Mouse (Mus musculus): ENCODE measurements around the gene Cdk19. TPM values are rescaled to one million over a fixed set of nuclear protein-coding genes. Genes with fewer than 3 reads are reported as not detected.
"Not testable (repeated sequence)": the region's sequence is repeated elsewhere in the genome, so short reads cannot be mapped to it uniquely, and the experiment has no call there.

Gene Cdk19
- 14.1 and 16.0 TPM in 2 replicates for polyA plus RNA-seq (2011; ENCODE audit: insufficient read depth, insufficient read length, low read depth, missing spikeins)

DNA sequence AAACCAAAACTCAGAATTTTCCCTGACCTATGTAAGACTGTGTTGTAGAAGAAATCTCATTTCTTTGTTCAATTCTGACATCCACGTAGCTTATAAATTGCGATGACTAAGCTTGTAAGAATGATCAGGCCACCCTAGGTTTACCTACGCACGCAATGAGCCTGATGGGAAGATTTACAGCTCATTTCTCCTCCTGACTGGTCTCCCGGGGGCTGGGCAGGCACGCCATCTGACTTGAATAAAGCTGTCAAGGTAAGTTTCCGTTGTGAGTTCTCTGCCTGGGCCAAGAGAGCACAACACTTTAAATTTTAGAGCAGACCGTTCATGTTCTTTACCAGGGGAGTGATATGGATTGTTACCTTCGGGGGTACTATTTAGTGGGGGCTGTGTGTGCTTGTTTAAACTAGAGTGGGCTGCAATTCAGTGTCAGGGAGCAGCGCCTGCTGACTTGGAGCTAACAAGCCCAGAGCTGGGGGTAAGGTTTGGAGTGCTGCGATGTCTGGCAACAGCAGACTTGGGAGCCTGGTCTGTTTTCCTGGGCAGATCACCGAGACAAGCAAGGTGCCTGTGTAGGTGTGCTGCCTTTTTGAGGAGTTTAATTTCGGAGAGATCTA, at the start of gene Cdk19:
Cdk19 (plus strand) TSS at position 214 of the 614 bp plus-strand sequence.
- no peaks in the 10 kb centered on the region for H3K27me3 ChIP-seq (ENCODE audit: control insufficient read depth, insufficient read depth, low read length, poor library complexity, severe bottlenecking)
- H3K4me3 ChIP-seq (ENCODE audit: low read depth, low read length): no peak within 1 kb of the TSS
- no peaks in the 10 kb centered on the region for H3K9me3 ChIP-seq (replicated peaks; ENCODE audit: control insufficient read depth, insufficient read depth, low read length, poor library complexity, severe bottlenecking)
- TF ChIP-seq EP300 (IDR thresholded peaks at IDR 0.05; ENCODE audit: insufficient read depth, low read depth, low read length) (no peak), CTCF (IDR thresholded peaks at IDR 0.05; ENCODE audit: low read depth, low read length) (no peak), POLR2A (IDR thresholded peaks at IDR 0.05; ENCODE audit: insufficient read depth, low read length) (no peak)
- H3K27ac ChIP-seq (ENCODE audit: insufficient read depth, low read length): no peak within 1 kb of the TSS
- no peak within 1 kb of the TSS for H3K9ac ChIP-seq (ENCODE audit: low read depth, poor library complexity, severe bottlenecking)
- H3K36me3 ChIP-seq (ENCODE audit: control insufficient read depth, insufficient read depth, low read length, poor library complexity, severe bottlenecking): no peaks in the 10 kb centered on the region
- H3K4me1 ChIP-seq (ENCODE audit: control insufficient read depth, insufficient read depth, low read length): no peaks in the 10 kb centered on the region

DNA sequence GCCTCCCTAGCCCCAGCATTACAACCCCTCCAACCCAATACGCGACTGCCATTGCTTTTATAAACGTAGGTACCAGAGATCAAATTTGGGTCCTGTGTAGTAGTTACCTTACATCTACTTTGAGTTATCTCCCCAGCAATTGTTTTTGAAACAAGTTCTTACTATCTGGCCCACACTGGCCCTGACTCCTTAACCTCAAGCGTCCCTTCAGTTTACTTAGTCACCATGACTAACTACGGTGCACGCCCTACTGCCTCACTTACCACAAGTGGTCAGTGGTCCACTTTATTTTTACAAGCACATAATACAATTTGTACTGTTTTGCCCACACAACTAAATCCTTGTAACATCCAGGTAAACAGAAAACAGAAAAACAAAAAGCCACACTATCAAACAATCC, 46.7 kb upstream of the Cdk19 start:
- no peaks in the 10 kb centered on the region for H3K4me1 ChIP-seq (ENCODE audit: control insufficient read depth, insufficient read depth, low read length)
- no peak overlapping the region for H3K9ac ChIP-seq (ENCODE audit: low read depth, poor library complexity, severe bottlenecking)
- peaks cover 58% of the 10 kb centered on the region for H3K36me3 ChIP-seq (ENCODE audit: control insufficient read depth, insufficient read depth, low read length, poor library complexity, severe bottlenecking)
- no peak overlapping the region for H3K4me3 ChIP-seq (ENCODE audit: low read depth, low read length)
- H3K27me3 ChIP-seq (ENCODE audit: control insufficient read depth, insufficient read depth, low read length, poor library complexity, severe bottlenecking): no peaks in the 10 kb centered on the region
- no peak for TF ChIP-seq CTCF (IDR thresholded peaks at IDR 0.05; ENCODE audit: low read depth, low read length)
- no peak for TF ChIP-seq EP300 (IDR thresholded peaks at IDR 0.05; ENCODE audit: insufficient read depth, low read depth, low read length)
- no peak for TF ChIP-seq POLR2A (IDR thresholded peaks at IDR 0.05; ENCODE audit: insufficient read depth, low read length)
- H3K9me3 ChIP-seq (replicated peaks; ENCODE audit: control insufficient read depth, insufficient read depth, low read length, poor library complexity, severe bottlenecking): no peaks in the 10 kb centered on the region
- H3K27ac ChIP-seq (ENCODE audit: insufficient read depth, low read length): no peak overlapping the region

DNA sequence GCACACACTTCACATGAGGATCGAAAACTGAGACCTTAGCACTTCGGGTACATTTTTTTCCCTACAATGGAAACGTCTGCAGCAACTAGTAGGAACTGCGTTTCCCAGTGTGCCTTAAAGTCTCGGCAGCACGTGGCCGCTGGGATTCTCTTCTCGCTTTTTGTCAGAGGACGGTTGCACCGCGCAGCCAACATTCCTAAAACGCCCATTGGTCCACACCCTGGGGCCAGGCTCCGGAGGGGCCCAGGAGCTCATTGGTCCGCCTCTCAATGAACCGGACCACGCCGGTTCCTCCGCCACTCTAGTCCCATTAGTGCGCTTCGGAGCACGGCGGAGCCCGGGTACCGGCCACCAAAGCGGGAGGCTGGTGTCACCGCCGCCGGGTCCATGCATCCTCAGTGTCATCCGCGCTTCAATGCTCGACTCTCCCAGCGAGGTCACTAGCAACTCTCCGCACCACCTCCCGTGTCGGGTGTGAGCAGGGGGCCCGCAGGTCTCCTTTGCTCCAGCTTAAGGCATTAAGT, 38.7 kb upstream of the Cdk19 start:
- H3K36me3 ChIP-seq (ENCODE audit: control insufficient read depth, insufficient read depth, low read length, poor library complexity, severe bottlenecking): peaks cover 11% of the 10 kb centered on the region
- peak overlapping the region; percentile 97 for H3K4me3 ChIP-seq (ENCODE audit: low read depth, low read length)
- H3K4me1 ChIP-seq (ENCODE audit: control insufficient read depth, insufficient read depth, low read length): no peaks in the 10 kb centered on the region
- TF ChIP-seq POLR2A (IDR thresholded peaks at IDR 0.05; ENCODE audit: insufficient read depth, low read length) (peak; percentile 55), CTCF (IDR thresholded peaks at IDR 0.05; ENCODE audit: low read depth, low read length) (no peak)
- H3K27me3 ChIP-seq (ENCODE audit: control insufficient read depth, insufficient read depth, low read length, poor library complexity, severe bottlenecking): no peaks in the 10 kb centered on the region
- H3K27ac ChIP-seq (ENCODE audit: insufficient read depth, low read length): peak overlapping the region; percentile 46
- peak overlapping the region; percentile 97 for H3K9ac ChIP-seq (ENCODE audit: low read depth, poor library complexity, severe bottlenecking)
- H3K9me3 ChIP-seq (replicated peaks; ENCODE audit: control insufficient read depth, insufficient read depth, low read length, poor library complexity, severe bottlenecking): no peaks in the 10 kb centered on the region

DNA sequence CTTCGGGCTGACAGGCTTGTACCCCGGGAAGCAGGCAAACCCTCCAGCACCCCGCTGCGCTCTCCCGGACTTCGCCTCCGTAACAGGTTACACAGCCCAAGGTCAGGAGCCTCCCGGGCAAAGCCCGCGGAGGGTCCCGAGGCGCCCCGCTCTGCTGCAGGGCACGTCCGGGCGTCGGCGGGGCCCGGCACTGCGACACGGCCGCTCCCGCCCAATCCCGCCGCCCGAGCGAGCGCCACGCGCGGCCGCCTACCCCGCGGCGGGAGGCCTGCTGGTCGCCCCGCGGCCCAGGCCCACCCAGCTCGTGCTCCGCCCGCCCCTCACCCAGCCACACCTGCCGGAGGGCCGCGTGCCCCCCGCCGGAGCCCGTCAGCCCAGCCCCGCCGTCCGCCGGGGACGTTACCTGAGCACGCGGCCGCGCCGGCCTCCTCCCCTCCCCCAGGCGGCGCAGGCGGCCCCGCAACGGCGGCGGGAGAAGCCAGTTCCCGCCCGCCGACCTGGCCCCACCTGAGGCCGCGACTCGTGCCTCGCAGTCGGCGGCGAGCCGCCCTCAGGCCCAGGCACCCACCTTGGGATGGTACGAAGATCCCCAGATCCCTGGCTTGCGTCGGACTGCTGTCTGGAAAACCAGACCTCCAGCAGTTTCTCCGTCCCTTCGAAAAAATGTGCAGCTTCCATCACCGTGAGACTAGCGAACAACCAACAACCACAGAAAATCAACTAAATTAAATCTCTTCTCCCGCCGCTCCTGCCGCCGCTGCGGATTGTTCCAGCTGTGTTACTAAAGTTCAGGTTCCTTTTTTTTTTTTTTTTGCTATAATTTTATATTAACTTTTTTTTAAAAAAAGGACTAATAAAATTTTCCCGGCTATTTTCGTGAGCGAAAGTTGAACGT, 37.9 kb upstream of the Cdk19 start:
- H3K9me3 ChIP-seq (replicated peaks; ENCODE audit: control insufficient read depth, insufficient read depth, low read length, poor library complexity, severe bottlenecking); H3K27me3 ChIP-seq (ENCODE audit: control insufficient read depth, insufficient read depth, low read length, poor library complexity, severe bottlenecking); H3K4me1 ChIP-seq (ENCODE audit: control insufficient read depth, insufficient read depth, low read length): not testable (repeated sequence)
- Histone ChIP-seq H3K27ac (ENCODE audit: insufficient read depth, low read length) (peak overlapping the region; percentile 46), H3K9ac (ENCODE audit: low read depth, poor library complexity, severe bottlenecking) (peak overlapping the region; percentile 97), H3K4me3 (ENCODE audit: low read depth, low read length) (peak overlapping the region; percentile 97), H3K36me3 (ENCODE audit: control insufficient read depth, insufficient read depth, low read length, poor library complexity, severe bottlenecking) (peaks cover 11% of the 10 kb centered on the region)

DNA sequence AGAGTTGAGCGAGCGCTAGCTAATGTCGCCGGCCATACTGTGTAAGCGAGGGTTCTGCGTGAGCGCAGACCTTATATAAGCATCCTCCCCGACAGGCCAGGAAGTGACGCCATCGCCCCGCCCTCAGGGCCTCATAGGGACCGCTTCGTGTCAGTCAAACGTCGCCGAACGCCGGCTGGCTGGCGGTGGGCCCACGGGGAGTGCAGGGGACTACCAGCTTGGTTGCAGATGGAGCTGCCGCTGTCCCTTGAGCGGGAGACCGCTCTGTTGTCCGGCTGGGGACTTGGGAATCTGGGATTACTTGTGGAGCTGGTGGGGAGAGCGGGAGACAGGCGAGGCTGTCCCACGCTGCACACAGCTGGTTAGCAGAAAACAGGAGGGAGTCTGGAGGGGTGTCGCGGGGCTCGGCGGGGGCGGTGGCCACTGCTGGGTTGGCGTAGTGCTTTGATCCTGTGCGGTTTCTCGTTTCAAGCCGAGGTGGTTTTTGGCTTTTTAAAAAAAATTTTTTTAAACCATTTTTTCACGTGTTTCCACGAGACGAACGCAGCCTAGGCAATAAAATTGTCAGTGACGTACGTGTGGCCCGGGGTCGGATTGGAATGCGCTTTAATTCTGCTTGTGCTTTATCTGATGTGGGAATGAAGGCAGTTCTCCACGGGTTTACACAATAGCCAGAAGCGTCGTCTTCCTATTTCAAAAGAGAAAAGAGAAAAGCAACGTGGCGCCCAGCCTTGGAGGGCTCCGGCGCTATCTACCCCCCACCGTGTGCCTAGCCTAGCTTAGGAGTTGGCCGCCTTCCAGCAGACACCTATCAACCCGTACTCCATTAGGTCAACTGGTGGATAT, 37.0 kb upstream of the Cdk19 start, which contains the start of gene Amd1:
Amd1 (minus strand) TSS at position 47 of the 846 bp plus-strand sequence.
- Histone ChIP-seq H3K9me3 (replicated peaks; ENCODE audit: control insufficient read depth, insufficient read depth, low read length, poor library complexity, severe bottlenecking) (peaks cover 5% of the 10 kb centered on the region; the same call in 1 of the 2 replicates), H3K4me1 (ENCODE audit: control insufficient read depth, insufficient read depth, low read length) (no peaks in the 10 kb centered on the region), H3K27me3 (ENCODE audit: control insufficient read depth, insufficient read depth, low read length, poor library complexity, severe bottlenecking) (no peaks in the 10 kb centered on the region), H3K4me3 (ENCODE audit: low read depth, low read length) (peak within 1 kb of the TSS; percentile 97), H3K36me3 (ENCODE audit: control insufficient read depth, insufficient read depth, low read length, poor library complexity, severe bottlenecking) (peaks cover 11% of the 10 kb centered on the region), H3K9ac (ENCODE audit: low read depth, poor library complexity, severe bottlenecking) (peak within 1 kb of the TSS; percentile 97), H3K27ac (ENCODE audit: insufficient read depth, low read length) (peak within 1 kb of the TSS; percentile 46)
- no peak for TF ChIP-seq EP300 (IDR thresholded peaks at IDR 0.05; ENCODE audit: insufficient read depth, low read depth, low read length)
- peak; percentile 60 for TF ChIP-seq POLR2A (IDR thresholded peaks at IDR 0.05; ENCODE audit: insufficient read depth, low read length)
- TF ChIP-seq CTCF (IDR thresholded peaks at IDR 0.05; ENCODE audit: low read depth, low read length): no peak

Data from ES-Bruce4 (cell line).